8 mouse cellular contexts compared by ENCODE assay signal in genomic region chr12:81807953-81808352, GRCm38 (mm10). TPM values are rescaled to one million over a fixed set of nuclear protein-coding genes. Genes with fewer than 3 reads are reported as not detected.
A peak's percentile ranks its signal among the peaks of the same experiment; 100 is the strongest.
DNase-seq lines count a peak whose midpoint lies in the region; ATAC-seq and TF ChIP-seq lines count a peak whose summit lies in the region.

No protein-coding gene starts in this region.

- H3K9ac ChIP-seq in forebrain, embryonic 14.5 days (ENCODE audit: low read length): peak overlapping the region; percentile 7; the same call in 1 of the 2 replicates
- no peak overlapping the region for H3K9ac ChIP-seq in lung, embryonic 16.5 days (ENCODE audit: low read length)

- DNase-seq in left cerebral cortex, adult 2 months (ENCODE audit: extremely low spot score in 1 of 2, low spot score in 2 of 2): no peak
- no peak for DNase-seq in left cerebral cortex, adult 18-20 months (ENCODE audit: low spot score in 2 of 2)
- DNase-seq in forebrain, embryonic 14.5 days (ENCODE audit: low spot score): peak; percentile 71
- peak; percentile 40 for DNase-seq in kidney, adult 11 months
- DNase-seq in embryo, embryonic 10 days (ENCODE audit: low spot score): no peak
- DNase-seq in urinary bladder, adult 18-20 months (ENCODE audit: low spot score in 2 of 2): no peak

- H3K4me2 ChIP-seq in forebrain, embryonic 14.5 days (ENCODE audit: low read length): peak overlapping the region; percentile 53
- H3K4me2 ChIP-seq in lung, embryonic 16.5 days (ENCODE audit: low read depth, low read length): peak overlapping the region; percentile 79

- no peaks in the 10 kb centered on the region for H3K9me3 ChIP-seq in forebrain, embryonic 14.5 days (replicated peaks; ENCODE audit: control insufficient read depth, low read length)
- no peaks in the 10 kb centered on the region for H3K9me3 ChIP-seq in lung, embryonic 16.5 days (ENCODE audit: control insufficient read depth, low read length)

- H3K36me3 ChIP-seq in forebrain, embryonic 14.5 days (ENCODE audit: control insufficient read depth, insufficient read depth, low read length): no peaks in the 10 kb centered on the region
- H3K36me3 ChIP-seq in lung, embryonic 16.5 days (ENCODE audit: control insufficient read depth, insufficient read depth, low read length): no peaks in the 10 kb centered on the region

- 9% methylated on average over 11 of the region's 11 CpGs for WGBS in forebrain, embryonic 14.5 days
- 20% methylated on average over 11 of the region's 11 CpGs for WGBS in lung, embryonic 16.5 days

- no peak overlapping the region for H3K27ac ChIP-seq in left cerebral cortex, adult 2 months
- peak overlapping the region; percentile 36; the same call in 1 of the 2 replicates for H3K27ac ChIP-seq in forebrain, embryonic 14.5 days (ENCODE audit: low read depth, low read length)
- no peak overlapping the region for H3K27ac ChIP-seq in lung, embryonic 16.5 days (ENCODE audit: low read length)

- peaks cover 9% of the 10 kb centered on the region for H3K4me1 ChIP-seq in forebrain, embryonic 14.5 days (ENCODE audit: control insufficient read depth, insufficient read depth, low read length)
- H3K4me1 ChIP-seq in lung, embryonic 16.5 days (replicated peaks; ENCODE audit: control insufficient read depth, insufficient read depth, low read length): peaks cover 6% of the 10 kb centered on the region; the same call in 1 of the 2 replicates

- H3K4me3 ChIP-seq in left cerebral cortex, adult 2 months: peak overlapping the region; percentile 39; the same call in 1 of the 2 replicates
- H3K4me3 ChIP-seq in forebrain, embryonic 14.5 days (ENCODE audit: low read depth, low read length): 0 out of 2 replicates have a peak overlapping the region, but pooled peaks have one; percentile 20
- H3K4me3 ChIP-seq in lung, embryonic 16.5 days (ENCODE audit: low read length): peak overlapping the region; percentile 41

- peak; percentile 47; the same call in 1 of the 2 replicates for ATAC-seq in forebrain, embryonic 14.5 days
- ATAC-seq in lung, embryonic 16.5 days (ENCODE audit: low read depth): peak; percentile 34
- no peak for ATAC-seq in inflammation-experienced regulatory T-cells, adult 6 months

- intact Hi-C loops in left cerebral cortex, adult 2 months (cut with DNase I): no loop called here

- H3K27me3 ChIP-seq in forebrain, embryonic 14.5 days (replicated peaks; ENCODE audit: control insufficient read depth, insufficient read depth, low read length): no peaks in the 10 kb centered on the region
- H3K27me3 ChIP-seq in lung, embryonic 16.5 days (ENCODE audit: control insufficient read depth, insufficient read depth, low read depth, low read length): no peaks in the 10 kb centered on the region

- TF ChIP-seq CTCF in left cerebral cortex, adult 2 months (IDR thresholded peaks at IDR 0.05): no peak

RNA-seq across cellular contexts. Expression of gene Map3k9, which starts 27.0 kb away (rescaled TPM):
- 10 to 100 TPM; 63.3 to 68.9 TPM for total RNA-seq in left cerebral cortex, adult 2 months (2021)
- 10 to 100 TPM; 57.3 to 57.4 TPM for total RNA-seq in left cerebral cortex, adult 18-20 months (2021)
- 3.6 and 5.0 TPM in 2 replicates for polyA plus RNA-seq in forebrain, embryonic 14.5 days (2014; fragmentation: Nextera tagmentation; extraction: Ambion mirVana)
- 1.2 and 1.7 TPM in 2 replicates for polyA plus RNA-seq in lung, embryonic 16.5 days (2015; fragmentation: Nextera tagmentation; extraction: Ambion mirVana)
- polyA plus RNA-seq in inflammation-experienced regulatory T-cells, adult 6 months (2017; shearing (Covaris generic)): under 1 TPM in 2 of 3 experiments, not detected in 1; 0.11 to 0.20 TPM

RNA-seq across cellular contexts. Expression of gene Pcnx, which starts 51.9 kb away (rescaled TPM):
- 100 to 1,000 TPM in 1 of 2 experiments, 10 to 100 TPM in 1; 99.3 to 109 TPM for total RNA-seq in left cerebral cortex, adult 2 months (2021)
- total RNA-seq in left cerebral cortex, adult 18-20 months (2021): 10 to 100 TPM; 80.1 to 90.0 TPM
- 9.6 and 16.2 TPM in 2 replicates for polyA plus RNA-seq in forebrain, embryonic 14.5 days (2014; fragmentation: Nextera tagmentation; extraction: Ambion mirVana)
- 10.2 and 15.2 TPM in 2 replicates for polyA plus RNA-seq in lung, embryonic 16.5 days (2015; fragmentation: Nextera tagmentation; extraction: Ambion mirVana)
- polyA plus RNA-seq in inflammation-experienced regulatory T-cells, adult 6 months (2017; shearing (Covaris generic)): 10 to 100 TPM in 2 of 3 experiments, 1 to 10 TPM in 1; 3.3 to 14.3 (median 12.6) TPM

Comparison
In these comparisons a context has a peak if more than half of its experiments do, and no peak if none do; other contexts are left out.
1. DNase-seq: peak in forebrain, embryonic 14.5 days (single experiment) and kidney, adult 11 months (single experiment); none in left cerebral cortex, adult 2 months (0 of 2), left cerebral cortex, adult 18-20 months (0 of 2), embryo, embryonic 10 days (single experiment) and urinary bladder, adult 18-20 months (0 of 2).
2. Peak in every context shown above with its lines, with median percentiles within 50 percentile points of each other: H3K4me3 ChIP-seq.